Mouse (Mus musculus): ENCODE data around the gene Alpk1. TPM values are rescaled to one million over a fixed set of nuclear protein-coding genes. Genes with fewer than 3 reads are reported as not detected.

Gene Alpk1
- polyA plus RNA-seq, 1 experiment: 1.6 TPM

- DNase-seq (ENCODE audit: low read depth in 1 of 2, low spot score in 2 of 2): no peak
- WGBS: 89% methylated on average over 14 of the region's 14 CpGs
Observed at GRCm38 (mm10) chr3:127729513-127730137, 50.7 kb downstream of the Alpk1 start.

GRCm38 (mm10) chr3:127728851-127729512 lies 51.3 kb downstream of the Alpk1 start:
- no peak for DNase-seq (ENCODE audit: low read depth in 1 of 2, low spot score in 2 of 2)
- Histone ChIP-seq H3K27me3 (ENCODE audit: control insufficient read depth, insufficient read depth, low read length) (no peaks in the 10 kb centered on the region), H3K4me1 (ENCODE audit: control insufficient read depth, insufficient read depth, insufficient read length) (no peaks in the 10 kb centered on the region), H3K27ac (ENCODE audit: insufficient read depth, low read length) (no peak overlapping the region), H3K36me3 (ENCODE audit: control insufficient read depth, insufficient read depth, low read length) (no peaks in the 10 kb centered on the region), H3K4me3 (ENCODE audit: extremely low read depth, insufficient read depth, insufficient read length) (no peak overlapping the region)
- TF ChIP-seq CTCF (IDR thresholded peaks at IDR 0.05; ENCODE audit: extremely low read depth, insufficient read depth, insufficient read length, insufficient replicate concordance) (no peak), POLR2A (IDR thresholded peaks at IDR 0.05; ENCODE audit: low read depth, low read length) (no peak)
- WGBS: 95% methylated on average over 17 of the region's 17 CpGs

More at GRCm38 (mm10) chr3:127729513-127730137, 50.7 kb downstream of the Alpk1 start:
- Histone ChIP-seq H3K27me3 (ENCODE audit: control insufficient read depth, insufficient read depth, low read length) (no peaks in the 10 kb centered on the region), H3K4me3 (ENCODE audit: extremely low read depth, insufficient read depth, insufficient read length) (no peak overlapping the region), H3K4me1 (ENCODE audit: control insufficient read depth, insufficient read depth, insufficient read length) (no peaks in the 10 kb centered on the region), H3K36me3 (ENCODE audit: control insufficient read depth, insufficient read depth, low read length) (no peaks in the 10 kb centered on the region), H3K27ac (ENCODE audit: insufficient read depth, low read length) (no peak overlapping the region)
- TF ChIP-seq CTCF (IDR thresholded peaks at IDR 0.05; ENCODE audit: extremely low read depth, insufficient read depth, insufficient read length, insufficient replicate concordance): no peak
- TF ChIP-seq POLR2A (IDR thresholded peaks at IDR 0.05; ENCODE audit: low read depth, low read length): no peak

GRCm38 (mm10) chr3:127728046-127728445 lies 52.3 kb downstream of the Alpk1 start:
- DNase-seq (ENCODE audit: low read depth in 1 of 2, low spot score in 2 of 2): no peak
- H3K4me1 ChIP-seq (ENCODE audit: control insufficient read depth, insufficient read depth, insufficient read length): no peaks in the 10 kb centered on the region
- WGBS: 93% methylated on average over 9 of the region's 9 CpGs
- H3K27ac ChIP-seq (ENCODE audit: insufficient read depth, low read length): no peak overlapping the region
- no peak overlapping the region for H3K4me3 ChIP-seq (ENCODE audit: extremely low read depth, insufficient read depth, insufficient read length)
- no peaks in the 10 kb centered on the region for H3K27me3 ChIP-seq (ENCODE audit: control insufficient read depth, insufficient read depth, low read length)
- TF ChIP-seq CTCF (IDR thresholded peaks at IDR 0.05; ENCODE audit: extremely low read depth, insufficient read depth, insufficient read length, insufficient replicate concordance): no peak
- TF ChIP-seq POLR2A (IDR thresholded peaks at IDR 0.05; ENCODE audit: low read depth, low read length): no peak
- no peaks in the 10 kb centered on the region for H3K36me3 ChIP-seq (ENCODE audit: control insufficient read depth, insufficient read depth, low read length)

GRCm38 (mm10) chr3:127720948-127721347 lies 59.4 kb downstream of the Alpk1 start:
- TF ChIP-seq CTCF (IDR thresholded peaks at IDR 0.05; ENCODE audit: extremely low read depth, insufficient read depth, insufficient read length, insufficient replicate concordance): no peak
- no peak for TF ChIP-seq POLR2A (IDR thresholded peaks at IDR 0.05; ENCODE audit: low read depth, low read length)
- Histone ChIP-seq H3K36me3 (ENCODE audit: control insufficient read depth, insufficient read depth, low read length) (no peaks in the 10 kb centered on the region), H3K4me1 (ENCODE audit: control insufficient read depth, insufficient read depth, insufficient read length) (no peaks in the 10 kb centered on the region), H3K27ac (ENCODE audit: insufficient read depth, low read length) (no peak overlapping the region), H3K27me3 (ENCODE audit: control insufficient read depth, insufficient read depth, low read length) (no peaks in the 10 kb centered on the region), H3K4me3 (ENCODE audit: extremely low read depth, insufficient read depth, insufficient read length) (no peak overlapping the region)
- WGBS: 80% methylated on average over 4 of the region's 4 CpGs
- no peak for DNase-seq (ENCODE audit: low read depth in 1 of 2, low spot score in 2 of 2)

- Histone ChIP-seq H3K4me1 (ENCODE audit: control insufficient read depth, insufficient read depth, insufficient read length) (no peaks in the 10 kb centered on the region), H3K36me3 (ENCODE audit: control insufficient read depth, insufficient read depth, low read length) (no peaks in the 10 kb centered on the region), H3K27me3 (ENCODE audit: control insufficient read depth, insufficient read depth, low read length) (no peaks in the 10 kb centered on the region), H3K27ac (ENCODE audit: insufficient read depth, low read length) (no peak overlapping the region), H3K4me3 (ENCODE audit: extremely low read depth, insufficient read depth, insufficient read length) (no peak overlapping the region)
- no peak for DNase-seq (ENCODE audit: low read depth in 1 of 2, low spot score in 2 of 2)
- TF ChIP-seq CTCF (IDR thresholded peaks at IDR 0.05; ENCODE audit: extremely low read depth, insufficient read depth, insufficient read length, insufficient replicate concordance): no peak
- no peak for TF ChIP-seq POLR2A (IDR thresholded peaks at IDR 0.05; ENCODE audit: low read depth, low read length)
- 92% methylated on average over 6 of the region's 6 CpGs for WGBS
Observed at GRCm38 (mm10) chr3:127720050-127720449, 60.3 kb downstream of the Alpk1 start.

- H3K27me3 ChIP-seq (ENCODE audit: control insufficient read depth, insufficient read depth, low read length): no peaks in the 10 kb centered on the region
- DNase-seq (ENCODE audit: low read depth in 1 of 2, low spot score in 2 of 2): no peak
- 93% methylated on average over 5 of the region's 5 CpGs for WGBS
- TF ChIP-seq CTCF (IDR thresholded peaks at IDR 0.05; ENCODE audit: extremely low read depth, insufficient read depth, insufficient read length, insufficient replicate concordance) (no peak), POLR2A (IDR thresholded peaks at IDR 0.05; ENCODE audit: low read depth, low read length) (no peak)
- H3K4me3 ChIP-seq (ENCODE audit: extremely low read depth, insufficient read depth, insufficient read length): no peak overlapping the region
- no peaks in the 10 kb centered on the region for H3K4me1 ChIP-seq (ENCODE audit: control insufficient read depth, insufficient read depth, insufficient read length)
- no peak overlapping the region for H3K27ac ChIP-seq (ENCODE audit: insufficient read depth, low read length)
- H3K36me3 ChIP-seq (ENCODE audit: control insufficient read depth, insufficient read depth, low read length): no peaks in the 10 kb centered on the region
Observed at GRCm38 (mm10) chr3:127719601-127720000, 60.7 kb downstream of the Alpk1 start.

GRCm38 (mm10) chr3:127716759-127717158 lies 63.6 kb downstream of the Alpk1 start:
- TF ChIP-seq CTCF (IDR thresholded peaks at IDR 0.05; ENCODE audit: extremely low read depth, insufficient read depth, insufficient read length, insufficient replicate concordance): no peak
- TF ChIP-seq POLR2A (IDR thresholded peaks at IDR 0.05; ENCODE audit: low read depth, low read length): no peak

More at GRCm38 (mm10) chr3:127716759-127717158, 63.6 kb downstream of the Alpk1 start:
- WGBS: 70% methylated on average over 2 of the region's 2 CpGs
- no peak overlapping the region for H3K4me3 ChIP-seq (ENCODE audit: extremely low read depth, insufficient read depth, insufficient read length)
- no peaks in the 10 kb centered on the region for H3K36me3 ChIP-seq (ENCODE audit: control insufficient read depth, insufficient read depth, low read length)
- no peaks in the 10 kb centered on the region for H3K27me3 ChIP-seq (ENCODE audit: control insufficient read depth, insufficient read depth, low read length)
- no peaks in the 10 kb centered on the region for H3K4me1 ChIP-seq (ENCODE audit: control insufficient read depth, insufficient read depth, insufficient read length)
- DNase-seq (ENCODE audit: low read depth in 1 of 2, low spot score in 2 of 2): no peak
- H3K27ac ChIP-seq (ENCODE audit: insufficient read depth, low read length): no peak overlapping the region
